Mouse (Mus musculus): ENCODE measurements around the gene Abcc2.
A peak's percentile ranks its signal among the peaks of the same experiment; 100 is the strongest.

DNA sequence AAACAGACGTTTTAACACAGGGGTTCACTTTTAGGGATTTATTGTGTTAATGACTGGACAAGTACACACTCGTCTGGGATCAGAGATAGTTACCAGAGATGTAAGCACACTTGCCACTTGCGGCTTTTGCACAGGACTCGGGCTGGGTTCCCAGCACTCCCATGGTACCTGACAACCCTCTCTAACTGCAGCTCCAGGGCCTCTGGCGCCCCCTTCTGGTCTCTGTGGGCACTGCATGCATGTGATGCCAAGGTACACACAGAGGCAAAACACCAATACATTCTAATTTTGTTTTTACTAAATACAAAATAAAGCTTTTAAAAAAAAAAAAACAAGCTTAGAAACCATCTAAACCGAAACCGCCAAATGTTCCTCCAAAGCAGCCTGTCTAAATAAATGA lies 99.6 kb downstream of the Abcc2 start:
- TF ChIP-seq POLR2A (IDR thresholded peaks at IDR 0.05; ENCODE audit: low read depth, low read length) (no peak), CTCF (IDR thresholded peaks at IDR 0.05; ENCODE audit: extremely low read depth, insufficient read length, insufficient replicate concordance, low read depth, low read length) (peak; percentile 61; the same call in 1 of the 2 replicates)

All from small intestine, adult 2 months (tissue).